Mouse (Mus musculus): ENCODE data around the gene Parvb.

Parvb gene

DNA sequence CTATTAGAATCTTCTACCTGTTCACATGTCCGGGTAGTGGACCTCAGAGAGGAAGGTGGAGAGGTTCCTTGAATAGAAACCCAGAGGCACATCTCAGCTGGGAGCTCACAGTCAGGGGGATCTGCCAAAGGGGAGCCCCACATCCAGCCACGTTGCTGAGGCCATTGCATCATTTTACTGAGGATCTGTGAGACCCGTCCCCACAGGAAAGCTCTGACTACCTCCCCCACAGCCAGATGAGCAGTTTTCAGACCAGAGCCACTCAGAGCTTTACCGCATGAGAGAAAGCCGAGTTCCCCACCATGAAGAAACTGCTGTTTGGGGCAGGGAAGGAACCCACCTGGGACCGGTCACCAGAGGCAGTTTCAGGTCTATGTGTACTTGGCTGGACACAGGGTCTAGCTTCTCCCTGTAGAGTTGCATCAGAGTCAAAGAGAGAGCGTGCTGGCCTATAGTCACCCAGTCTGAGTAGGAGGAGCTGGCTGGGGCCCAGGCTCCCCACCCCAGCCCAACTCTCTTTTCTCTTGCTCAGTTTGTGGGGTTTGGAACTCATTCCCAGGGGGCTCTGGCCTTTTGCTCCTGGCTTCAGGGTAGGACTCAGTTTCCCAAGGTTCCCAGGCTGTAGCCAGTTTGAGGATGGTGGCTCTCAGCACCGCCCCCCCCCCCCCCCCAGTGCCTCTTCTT, 93.2 kb downstream of the Parvb start:
- no peak for DNase-seq (ENCODE audit: low spot score)

- no peak for DNase-seq (ENCODE audit: low spot score)
Measured at GRCm38 (mm10) chr15:84325736-84326135, 93.9 kb downstream of the Parvb start.

- no peak for DNase-seq (ENCODE audit: low spot score)
Measured at GRCm38 (mm10) chr15:84328870-84329269, 97.0 kb downstream of the Parvb start.

DNA sequence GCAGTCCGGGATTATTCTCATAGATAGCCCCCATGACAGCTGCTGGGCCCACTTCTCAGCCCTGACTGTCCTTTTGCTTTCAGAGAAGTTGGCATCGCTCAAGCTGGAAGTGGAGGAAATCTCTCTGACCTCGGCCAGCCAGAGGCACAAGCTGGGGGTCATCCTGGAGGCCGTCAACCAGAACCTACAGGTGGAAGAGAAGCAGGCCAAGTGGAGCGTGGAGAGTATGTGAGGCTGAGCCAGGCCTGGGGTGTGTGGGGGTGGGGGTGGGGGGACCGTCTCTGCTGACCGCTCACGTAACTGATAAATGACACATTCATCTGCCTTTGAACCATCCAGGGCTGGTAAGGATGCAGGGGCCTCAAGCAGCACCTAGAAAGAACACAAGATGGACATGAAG, 98.1 kb downstream of the Parvb start:
- no peak for DNase-seq (ENCODE audit: low spot score)

GRCm38 (mm10) chr15:84331066-84331612, 99.3 kb downstream of the Parvb start:
- no peak for DNase-seq (ENCODE audit: low spot score)

DNA sequence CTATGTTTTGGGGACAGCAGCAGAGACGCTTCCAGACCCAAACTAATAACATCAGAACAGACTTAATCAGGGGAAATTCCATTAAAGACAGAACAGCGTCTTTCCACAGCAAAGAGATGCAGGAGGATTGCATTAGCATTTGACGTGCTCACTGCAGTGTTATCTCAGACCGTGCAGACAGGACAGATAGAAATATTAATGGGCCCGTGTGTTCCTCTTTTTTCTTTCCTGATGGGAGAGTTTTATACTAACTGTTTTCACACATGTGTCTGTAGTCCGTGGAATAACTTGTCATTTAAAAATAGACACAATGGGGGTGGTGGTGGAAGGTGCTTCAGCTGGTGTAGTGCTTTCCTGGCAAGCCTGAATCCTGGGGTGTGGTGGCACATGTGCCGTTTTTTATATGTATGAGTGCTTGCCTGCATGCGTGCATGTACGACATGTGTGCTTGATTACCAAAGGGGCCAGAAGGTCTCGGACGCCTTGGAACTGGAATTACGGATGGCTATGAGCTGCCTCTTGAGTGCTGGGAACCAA, 104.5 kb downstream of the Parvb start:
- DNase-seq (ENCODE audit: low spot score) = no peak

DNA sequence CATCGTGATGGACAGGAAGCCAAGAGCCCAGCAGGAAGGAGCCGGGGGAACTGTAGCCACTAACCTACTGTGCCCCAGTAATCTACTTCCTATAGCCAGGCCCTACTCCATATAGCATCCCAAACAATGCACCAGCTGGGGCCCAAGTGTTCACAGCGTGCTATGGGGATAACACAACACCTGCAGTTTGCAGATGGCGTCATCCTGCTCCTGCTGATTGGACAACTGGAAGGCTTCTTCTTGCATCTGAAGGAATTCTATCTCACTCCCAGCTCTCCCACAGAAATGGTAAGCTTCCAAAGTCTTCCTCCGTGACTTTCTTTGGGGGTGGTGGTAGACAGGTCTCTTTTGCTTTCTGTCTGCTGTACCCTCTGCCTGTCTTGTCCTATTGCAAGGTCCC, 105.8 kb downstream of the Parvb start:
- no peak for DNase-seq (ENCODE audit: low spot score)

GRCm38 (mm10) chr15:84340926-84341325, 109.1 kb downstream of the Parvb start:
- no peak for DNase-seq (ENCODE audit: low spot score)

GRCm38 (mm10) chr15:84348769-84349168, 116.9 kb downstream of the Parvb start:
- DNase-seq (ENCODE audit: low spot score) = no peak

DNA sequence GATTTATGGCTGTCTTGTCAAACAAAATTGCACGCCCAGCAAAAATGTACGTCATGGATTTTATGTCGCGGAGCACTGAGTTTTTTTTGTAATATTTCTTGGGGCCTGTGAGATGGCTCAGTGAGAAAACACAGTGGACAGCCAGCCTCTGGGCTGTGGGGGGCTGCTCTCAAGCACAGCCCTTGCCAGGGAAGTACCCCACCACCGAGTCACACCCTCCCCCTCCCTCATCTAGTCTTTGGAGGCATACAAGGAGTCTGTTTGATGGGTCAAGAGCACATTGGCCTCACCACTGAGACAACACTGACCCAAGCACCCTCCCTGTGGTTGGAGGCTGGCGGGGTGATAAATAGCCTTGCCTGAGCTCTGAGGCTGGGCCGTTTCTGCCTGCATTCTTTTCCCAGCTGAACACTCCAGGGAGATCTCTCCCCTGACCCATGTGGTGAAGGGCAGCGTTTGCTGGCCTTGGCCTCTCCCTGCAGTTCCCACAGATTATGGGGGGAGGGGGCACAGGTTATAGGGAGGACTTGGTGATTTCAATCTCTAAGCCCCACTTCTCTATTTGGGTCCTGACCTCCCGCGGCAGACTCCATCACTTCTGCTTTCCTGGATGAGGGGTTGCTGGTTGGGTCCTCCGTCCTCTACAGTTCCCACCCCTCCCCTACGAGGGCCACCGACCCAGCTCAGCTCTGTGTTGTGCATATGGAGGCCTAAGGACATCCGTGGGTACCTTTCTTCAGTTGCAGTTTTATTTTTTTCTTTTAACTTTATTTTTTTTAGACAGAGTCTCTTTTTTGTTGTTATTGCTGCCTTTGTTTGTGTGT, 118.3 kb downstream of the Parvb start:
- no peak for DNase-seq (ENCODE audit: low spot score)

GRCm38 (mm10) chr15:84351342-84351741, 119.5 kb downstream of the Parvb start:
- DNase-seq (ENCODE audit: low spot score) = no peak

DNA sequence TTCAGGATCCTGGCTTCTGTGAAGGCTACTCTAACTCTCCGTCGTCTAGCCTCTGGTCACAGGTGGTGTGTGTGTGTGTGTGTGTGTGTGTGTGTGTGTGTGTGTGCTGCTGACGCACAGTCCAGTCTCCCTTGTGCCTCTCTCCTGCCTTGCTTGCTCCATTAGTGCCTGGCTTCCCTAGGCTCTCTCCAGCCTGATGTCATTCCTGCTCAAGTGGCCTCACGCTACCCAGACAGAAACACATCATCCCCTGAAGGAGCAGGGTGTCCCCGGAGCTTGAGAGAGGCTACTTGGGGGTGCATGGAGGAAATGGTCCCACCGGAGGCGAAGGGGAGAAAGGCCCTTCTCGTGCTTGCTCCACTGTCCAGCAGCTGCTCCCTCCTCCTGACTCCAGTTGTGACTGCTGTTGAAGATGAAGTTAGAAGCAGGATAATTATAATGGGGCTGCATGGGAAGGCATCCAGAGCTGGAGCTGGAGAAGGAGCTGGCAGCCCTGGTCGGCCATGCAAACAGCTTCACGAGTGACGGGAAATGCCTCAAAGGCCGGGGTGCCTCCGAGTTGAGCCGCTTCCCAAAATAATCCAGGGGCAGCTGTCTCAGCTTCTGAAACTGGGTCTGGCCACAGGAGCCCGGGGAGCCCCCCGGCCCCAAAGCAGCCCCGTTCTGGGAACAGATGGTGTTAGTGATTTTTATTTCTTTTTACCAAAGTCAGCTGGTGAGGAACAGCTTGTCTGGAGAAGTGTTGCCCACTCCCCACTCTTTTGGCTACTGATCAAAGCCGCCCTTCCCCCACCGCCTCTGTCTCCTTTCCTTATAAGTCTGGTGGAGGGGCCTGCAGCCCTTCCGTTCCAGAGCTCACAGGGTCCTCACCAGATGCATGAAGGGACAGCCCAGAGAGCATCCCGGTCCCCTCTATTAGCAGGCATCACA, 120.3 kb downstream of the Parvb start:
- DNase-seq (ENCODE audit: low spot score) = no peak

GRCm38 (mm10) chr15:84355081-84355480, 123.2 kb downstream of the Parvb start:
- no peak for DNase-seq (ENCODE audit: low spot score)

DNA sequence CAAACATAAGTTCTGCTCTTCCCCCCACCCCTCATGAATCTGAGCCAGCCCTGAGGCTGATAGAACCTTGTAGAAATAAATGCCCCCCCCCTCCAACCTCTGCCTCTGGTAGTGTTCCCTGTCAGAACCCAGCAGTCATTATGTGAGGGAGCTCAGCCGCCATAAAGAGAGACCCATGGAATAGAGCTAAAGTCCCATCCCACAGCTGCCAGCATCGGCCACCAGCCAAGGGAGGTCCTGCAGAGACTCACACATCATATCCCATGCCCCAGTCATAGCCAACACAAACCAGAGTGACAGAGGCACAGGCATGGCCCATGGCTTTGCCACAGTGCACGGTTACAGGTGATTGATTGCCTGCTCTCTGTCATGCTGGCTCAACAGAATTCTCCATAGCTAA, 132.9 kb downstream of the Parvb start:
- no peak for DNase-seq (ENCODE audit: low spot score)

All from left cerebral cortex, adult 11 months (tissue).